Mouse (Mus musculus) erythroid progenitor cell, adult 5-6 weeks (primary cell): ENCODE measurements at regions not wholly inside any gene's neighbourhood (a gene's known extent, or its start where the extent isn't known, plus 50 kb on each side); places are given as distances from the start of the nearest gene placed in this dataset.
A peak's percentile ranks its signal among the peaks of the same experiment; 100 is the strongest.
"Not testable (repeated sequence)": the region's sequence is repeated elsewhere in the genome, so short reads cannot be mapped to it uniquely, and the experiment has no call there.

Experiments used
- ATAC-seq: replicated peaks from 2 replicates; pipeline ENCODE4 v1.8.0; 2016; ENCODE audit warnings: moderate number of reproducible peaks, mild to moderate bottlenecking, moderate TSS enrichment, inconsistent platforms; ENCODE audit not compliant: poor library complexity, low FRiP score, severe bottlenecking

DNA sequence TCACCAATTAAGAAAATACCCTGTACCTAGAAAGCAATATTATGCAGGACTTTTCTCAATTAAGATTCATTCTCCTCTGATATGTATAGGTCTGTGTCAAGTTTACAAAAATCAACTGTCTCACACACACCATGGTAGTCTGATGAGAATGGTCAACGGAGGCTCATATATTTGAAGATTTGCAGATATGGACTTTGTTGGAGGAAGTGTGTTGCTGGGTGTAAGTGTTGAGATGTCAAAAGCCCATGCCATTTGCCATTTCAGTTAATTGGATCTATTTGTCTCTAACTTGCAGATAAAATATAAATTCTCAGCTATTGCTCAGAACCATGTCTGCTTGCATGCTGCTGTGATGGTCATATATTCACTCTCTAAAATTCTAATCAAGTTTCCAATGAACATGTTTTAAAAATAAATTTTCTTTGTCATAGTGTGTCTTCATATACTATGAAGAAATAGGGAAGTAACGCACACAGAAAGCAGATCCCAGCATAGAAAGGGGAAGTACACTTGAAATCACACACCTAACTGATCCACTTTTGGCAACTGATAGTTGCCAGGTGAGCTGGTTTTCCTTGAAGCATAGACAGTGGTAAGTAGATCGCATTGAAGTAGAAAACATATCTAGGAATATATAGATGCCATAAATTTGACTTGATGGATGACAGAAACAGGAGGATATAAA lies 326.4 kb downstream of the Gm11232 start:
- ATAC-seq: no peak

DNA sequence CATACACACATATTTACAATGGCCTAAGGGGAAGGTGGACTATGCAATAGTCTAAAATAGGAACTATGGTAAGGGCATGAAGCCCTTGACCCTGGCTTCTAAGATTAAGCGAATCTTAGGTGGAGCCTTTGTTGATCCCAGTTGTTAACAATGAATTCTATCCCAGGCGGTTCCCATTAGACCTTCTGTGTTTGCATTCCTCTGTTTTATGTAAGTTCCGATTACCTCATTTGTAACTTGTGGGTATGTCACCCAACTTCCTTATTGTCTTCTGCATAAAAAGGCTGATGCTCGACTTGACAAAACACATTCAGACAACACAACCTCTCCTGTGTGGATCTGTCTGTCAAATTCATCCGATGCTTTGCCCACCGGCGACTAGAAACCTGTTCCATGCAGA lies 335.6 kb downstream of the Gm11232 start:
- ATAC-seq: not testable (repeated sequence)

DNA sequence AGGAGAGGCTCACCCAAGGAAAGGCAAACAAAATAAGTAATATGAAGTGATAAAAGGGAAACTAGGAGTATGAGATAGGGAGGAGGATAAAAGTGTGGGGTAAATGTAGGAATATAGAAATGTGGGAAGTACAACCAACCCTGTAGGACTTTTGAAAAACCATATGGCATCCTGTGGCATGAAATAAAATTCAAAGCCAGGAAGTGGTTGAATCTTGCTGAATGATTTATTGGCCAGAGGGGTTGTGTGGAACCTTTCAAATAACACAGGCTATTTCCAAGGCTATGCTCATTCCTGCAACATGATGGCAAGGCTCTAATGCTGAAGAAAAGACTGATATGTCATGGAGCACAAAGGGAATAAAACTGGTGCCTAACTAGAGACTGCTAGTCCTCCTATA lies 347.9 kb downstream of the Gm11232 start:
- ATAC-seq: no peak

DNA sequence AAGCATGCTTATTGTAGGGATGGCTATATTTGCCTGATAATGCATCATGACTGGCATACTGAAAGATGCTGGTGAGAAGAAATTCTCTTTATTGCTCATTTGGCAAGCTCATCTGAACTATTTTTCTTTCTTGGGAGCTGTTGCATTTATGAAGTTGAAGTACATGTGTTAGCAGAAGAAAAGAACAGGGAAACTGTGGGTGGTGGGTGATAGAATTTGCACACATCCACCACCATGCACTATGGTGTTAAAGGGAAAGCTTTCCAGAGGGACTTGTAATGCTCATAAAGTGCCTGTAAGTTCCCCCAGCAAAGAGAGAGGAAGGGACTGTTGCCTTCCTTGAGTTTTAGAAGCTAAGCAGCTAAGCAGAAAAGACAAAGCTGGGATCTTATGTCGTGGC lies 367.3 kb downstream of the Gm11232 start:
- ATAC-seq: no peak

DNA sequence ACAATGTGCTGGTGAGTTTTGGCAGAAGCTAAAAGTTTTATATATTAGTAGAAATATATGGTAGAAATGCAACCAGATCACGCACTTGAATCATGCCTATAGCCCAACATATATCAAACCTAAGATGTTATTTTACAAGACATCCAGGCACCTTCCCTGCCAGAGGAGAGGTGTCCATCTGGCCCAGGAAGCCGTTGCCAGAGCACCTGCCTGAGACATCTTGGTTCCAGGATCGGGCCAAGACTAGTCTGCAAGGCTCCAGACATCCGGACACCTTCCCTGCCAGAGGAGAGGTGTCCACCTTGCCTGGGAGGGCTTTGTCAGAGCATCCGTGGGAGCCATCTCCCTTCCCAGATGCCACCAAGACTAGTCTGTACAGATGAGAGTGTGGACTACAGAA lies 388.5 kb downstream of the Gm11232 start:
- ATAC-seq: no peak

DNA sequence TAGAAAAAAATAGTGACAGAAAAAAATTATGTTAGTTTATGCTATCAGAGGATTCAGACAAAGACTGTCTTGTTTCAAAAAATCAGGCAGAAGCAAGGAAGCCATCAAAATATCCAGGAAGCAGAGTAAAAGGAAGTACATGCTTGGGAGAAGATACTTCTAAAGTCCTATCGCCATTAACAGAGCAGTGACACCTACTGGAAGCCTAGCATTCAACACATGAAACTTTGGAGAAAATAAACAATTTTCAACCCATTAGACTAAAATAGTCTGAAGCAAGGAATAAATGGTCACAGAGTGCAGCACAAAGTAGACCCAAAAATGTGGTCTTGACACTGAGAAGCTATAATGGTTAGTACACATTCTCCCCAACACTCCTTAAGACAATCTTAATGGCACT lies 394.0 kb downstream of the Gm11232 start:
- no peak for ATAC-seq

DNA sequence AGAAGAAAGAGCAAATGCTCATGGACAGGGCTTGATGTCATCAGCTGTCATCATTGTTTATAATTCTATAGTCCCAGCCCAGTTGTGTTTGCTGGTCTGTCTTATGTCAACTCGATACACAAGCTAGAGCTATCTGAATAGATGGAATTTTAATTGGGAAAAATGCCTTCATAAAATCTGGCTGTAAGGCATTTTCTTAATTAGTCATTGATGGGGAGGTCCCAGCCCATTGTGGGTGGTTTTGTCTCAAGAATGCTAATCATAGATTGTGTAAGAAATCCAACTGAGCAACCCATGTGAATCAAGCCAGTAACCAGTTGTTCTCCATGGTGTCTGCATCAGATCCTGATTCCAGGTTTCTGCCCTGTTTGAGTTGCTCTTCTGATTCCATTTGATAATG lies 400.1 kb downstream of the Gm11232 start:
- no peak for ATAC-seq

DNA sequence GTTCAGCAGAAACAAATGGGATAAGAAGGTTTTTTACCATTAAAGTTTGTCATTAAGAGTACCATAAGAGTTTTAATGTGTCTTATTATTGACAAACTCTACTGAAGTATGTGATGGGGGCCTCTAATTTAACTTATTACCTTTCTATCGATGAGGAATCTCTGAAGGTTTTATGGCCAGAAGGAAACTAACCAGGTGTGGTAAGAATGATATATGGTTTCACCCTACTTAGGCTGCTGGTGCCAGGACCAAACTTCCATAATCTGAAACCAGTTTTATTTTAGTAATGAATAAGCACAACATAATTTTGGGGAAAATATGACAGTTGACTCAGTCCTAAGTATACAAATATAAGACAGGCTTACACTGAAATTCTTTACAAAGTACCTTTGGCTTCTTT lies 401.1 kb downstream of the Gm11232 start:
- no peak for ATAC-seq

DNA sequence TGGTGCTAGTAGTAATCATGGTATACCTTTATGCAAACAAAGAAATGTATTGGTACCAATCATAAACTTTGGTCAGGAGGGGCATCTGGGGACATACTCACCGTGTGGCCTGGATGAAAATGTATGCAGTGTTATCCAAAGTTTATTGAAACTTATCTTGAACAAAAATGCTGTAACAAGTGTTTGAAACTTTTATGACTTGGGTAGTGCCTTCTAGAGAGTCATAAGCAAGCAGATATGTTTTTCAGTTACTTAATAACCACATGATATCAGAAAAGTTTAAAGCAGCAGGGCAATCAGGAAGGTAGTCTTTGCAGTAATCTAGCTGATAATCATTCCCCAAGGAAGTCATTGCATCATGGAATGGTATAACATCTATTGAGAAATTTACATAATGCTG lies 401.5 kb downstream of the Gm11232 start:
- ATAC-seq: no peak

DNA sequence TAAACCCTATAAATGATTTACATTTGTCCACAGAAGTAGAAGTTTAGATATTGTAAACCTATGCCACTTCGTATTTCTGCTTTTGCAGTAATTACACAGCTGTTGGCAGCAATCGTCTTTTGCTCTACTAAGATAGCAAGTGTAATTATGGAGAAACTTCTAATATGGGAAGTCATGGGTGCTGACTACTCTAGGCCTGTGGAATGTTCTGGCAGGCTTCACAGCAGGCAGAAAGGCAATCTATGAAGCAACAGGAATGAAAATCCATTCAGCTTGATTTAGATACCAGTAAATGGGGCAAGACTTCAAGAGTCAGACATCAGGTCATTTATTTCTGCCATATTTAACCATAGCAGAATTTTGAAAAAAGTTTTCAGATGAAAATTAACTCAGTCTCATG lies 405.9 kb downstream of the Gm11232 start:
- no peak for ATAC-seq

DNA sequence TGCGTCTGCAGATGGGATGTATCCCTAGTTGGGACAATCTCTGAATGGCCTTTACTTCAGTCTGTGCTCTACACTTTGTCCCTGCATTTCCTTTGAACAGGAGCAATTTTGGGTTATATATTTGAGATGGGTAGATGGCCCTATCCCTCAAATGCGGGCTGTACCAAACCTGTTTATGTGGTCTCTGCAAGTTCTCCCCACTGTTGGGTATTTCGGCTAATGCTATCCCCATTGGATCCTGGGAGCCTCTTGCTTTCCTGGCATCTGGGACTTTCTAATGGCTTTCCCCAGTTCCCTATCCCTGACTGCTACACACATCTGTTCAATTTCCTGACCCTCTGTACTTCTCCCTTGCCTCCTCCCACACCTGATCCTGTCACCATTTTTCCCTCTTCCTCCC lies 414.7 kb downstream of the Gm11232 start:
- no peak for ATAC-seq

DNA sequence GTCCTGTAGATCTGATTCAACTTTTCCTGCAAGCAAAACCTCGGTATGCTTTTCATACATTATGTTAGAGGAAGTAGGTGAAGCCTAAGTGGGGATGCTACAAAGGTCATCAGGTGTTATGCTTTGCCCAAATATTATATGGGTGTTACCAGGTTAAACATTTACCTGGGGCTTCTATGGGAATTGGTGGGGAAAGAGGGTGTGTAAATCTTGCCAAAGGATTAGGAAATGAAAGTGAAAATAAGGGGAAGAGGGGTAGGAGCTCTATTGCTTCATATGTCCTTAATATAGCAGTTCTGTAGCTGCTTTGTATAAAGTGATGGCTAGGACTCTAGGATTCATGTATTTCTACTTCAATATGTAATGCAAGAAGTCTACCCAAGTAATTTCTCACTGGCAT lies 419.2 kb downstream of the Gm11232 start:
- no peak for ATAC-seq

DNA sequence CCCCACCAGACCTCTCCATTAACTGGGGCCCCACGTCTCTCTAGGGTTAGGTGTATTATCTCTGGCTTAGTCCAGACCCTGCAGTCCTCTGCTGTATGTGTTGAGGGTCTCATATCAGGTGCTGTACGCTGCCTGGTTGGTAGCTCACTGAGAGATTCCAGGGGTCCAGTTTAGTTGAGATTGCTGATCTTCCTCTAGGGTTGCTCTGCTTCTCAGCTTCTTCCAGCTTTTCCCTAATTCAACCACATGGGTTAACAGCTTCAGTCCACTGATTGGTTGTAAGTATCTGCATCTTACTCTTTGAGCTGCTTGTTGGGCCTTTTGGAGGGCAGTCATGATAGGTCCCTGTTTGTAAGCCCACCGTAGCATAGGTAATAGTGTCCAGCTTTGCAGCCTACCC lies 425.1 kb downstream of the Gm11232 start:
- ATAC-seq: no peak

DNA sequence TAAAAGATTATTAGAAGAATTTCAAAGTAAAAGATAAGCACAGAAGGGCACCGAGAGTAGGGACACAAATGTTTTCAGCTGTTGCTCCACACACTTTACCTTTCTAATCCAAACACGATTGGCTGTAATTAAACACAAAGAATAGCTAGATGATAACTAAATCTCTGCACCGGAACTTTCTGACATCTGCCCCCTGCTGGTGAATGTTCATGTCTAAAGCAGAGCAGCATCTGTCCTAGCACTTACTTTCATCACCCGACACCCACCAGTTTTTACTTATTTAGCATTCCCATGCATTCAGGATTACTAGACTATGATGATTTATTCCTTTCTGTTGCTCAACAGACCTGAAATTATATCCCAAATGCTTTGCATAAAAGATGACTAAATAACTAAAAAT lies 425.7 kb downstream of the Gm11232 start:
- no peak for ATAC-seq

DNA sequence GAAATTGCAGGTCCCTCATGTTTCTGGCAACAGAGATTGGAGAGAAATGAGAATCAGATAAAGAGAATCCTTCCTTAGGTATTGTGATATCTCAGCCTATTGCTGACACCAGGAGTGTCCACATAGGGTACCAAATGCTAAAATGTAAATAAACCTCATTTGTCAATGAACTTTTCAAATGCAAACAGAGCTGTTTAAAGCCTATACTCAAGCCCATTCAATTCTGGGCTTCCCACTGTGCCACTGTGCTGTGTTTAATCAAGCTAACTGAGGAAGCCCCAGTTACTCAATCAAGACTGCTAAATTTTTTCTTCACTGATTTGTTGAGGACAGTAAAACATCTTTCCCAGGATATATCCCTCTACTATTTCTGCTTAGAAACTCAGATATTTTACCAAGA lies 441.2 kb downstream of the Gm11232 start:
- no peak for ATAC-seq

DNA sequence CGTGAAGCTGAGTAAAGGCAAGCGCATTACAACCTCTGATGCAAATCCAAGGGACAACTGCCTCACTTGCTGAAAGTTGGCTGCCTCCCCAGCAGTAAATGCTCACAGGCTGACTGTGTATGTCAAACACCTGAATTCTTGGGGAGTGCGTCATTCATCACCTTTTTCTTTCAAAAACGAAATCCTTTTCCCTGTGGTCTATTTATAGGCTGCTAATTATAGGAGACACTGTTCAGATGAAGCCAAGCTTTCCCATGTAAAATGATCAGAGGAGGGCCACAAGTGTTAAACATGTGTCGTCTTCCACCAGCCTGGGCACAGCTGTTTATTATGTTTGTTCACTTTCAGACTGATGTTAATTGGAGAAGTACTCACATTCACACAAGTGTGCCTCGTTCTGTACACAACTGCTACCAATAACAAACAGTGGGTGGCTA lies 450.6 kb downstream of the Gm11232 start:
- ATAC-seq: no peak

DNA sequence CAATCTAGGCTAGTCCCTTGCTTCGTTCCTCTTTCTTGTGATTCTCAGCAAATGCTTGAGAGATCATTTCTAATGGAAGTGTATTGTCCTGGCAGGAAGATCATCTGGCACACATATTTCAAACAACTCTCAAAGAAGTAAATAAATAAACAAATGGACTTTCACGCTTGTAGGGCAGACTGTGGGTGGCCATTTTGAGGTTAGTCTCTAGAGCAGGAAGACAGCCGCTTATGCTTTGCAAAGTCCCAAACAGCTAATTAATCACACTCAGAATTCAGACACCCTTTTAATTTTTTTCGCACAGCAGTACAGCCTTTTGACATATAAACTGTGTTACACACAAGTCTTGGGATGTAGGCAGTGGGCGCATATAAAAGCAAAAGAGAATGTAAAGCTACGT lies 451.1 kb downstream of the Gm11232 start:
- no peak for ATAC-seq

DNA sequence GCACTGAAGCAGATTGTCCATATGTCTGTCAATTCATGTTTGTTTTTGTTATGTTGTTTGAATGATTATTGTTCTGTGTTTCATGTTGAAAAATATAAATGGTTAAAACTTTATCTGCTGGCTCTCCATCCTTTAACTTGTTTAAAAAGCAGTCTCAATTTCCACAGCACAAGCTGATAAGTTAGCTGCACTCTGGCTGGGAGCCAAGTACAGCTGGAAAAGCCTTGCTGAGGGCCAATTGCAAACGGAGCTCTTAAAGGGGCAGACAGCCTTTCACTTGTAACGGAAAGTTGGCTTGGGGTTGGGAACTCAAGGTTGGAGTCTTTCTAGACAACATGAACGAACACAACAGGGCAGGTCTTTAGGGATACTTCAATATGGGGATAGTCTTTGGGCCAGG lies 462.0 kb downstream of the Gm11232 start:
- ATAC-seq: not testable (repeated sequence)

DNA sequence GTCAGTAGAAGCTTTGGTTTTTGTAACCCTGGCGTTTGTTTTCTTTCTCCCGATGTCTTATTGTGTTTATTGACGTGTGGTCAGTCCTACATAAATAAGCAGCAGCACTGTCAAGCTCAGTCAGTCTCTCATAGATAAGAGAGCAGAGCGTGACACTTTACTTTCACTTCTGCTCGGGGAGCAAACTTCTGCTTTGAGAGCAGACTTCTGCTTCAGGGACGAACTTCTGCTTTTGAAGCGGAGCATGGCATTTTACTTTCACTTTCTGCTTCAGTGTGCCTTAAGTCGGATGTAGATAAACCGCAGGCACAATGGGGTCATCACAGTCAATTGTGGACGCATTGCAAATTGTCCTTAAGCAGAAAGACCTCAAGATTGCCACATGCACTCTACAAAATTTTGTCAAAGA lies 466.0 kb downstream of the Gm11232 start:
- ATAC-seq: no peak; the same call in 1 of the 2 replicates

DNA sequence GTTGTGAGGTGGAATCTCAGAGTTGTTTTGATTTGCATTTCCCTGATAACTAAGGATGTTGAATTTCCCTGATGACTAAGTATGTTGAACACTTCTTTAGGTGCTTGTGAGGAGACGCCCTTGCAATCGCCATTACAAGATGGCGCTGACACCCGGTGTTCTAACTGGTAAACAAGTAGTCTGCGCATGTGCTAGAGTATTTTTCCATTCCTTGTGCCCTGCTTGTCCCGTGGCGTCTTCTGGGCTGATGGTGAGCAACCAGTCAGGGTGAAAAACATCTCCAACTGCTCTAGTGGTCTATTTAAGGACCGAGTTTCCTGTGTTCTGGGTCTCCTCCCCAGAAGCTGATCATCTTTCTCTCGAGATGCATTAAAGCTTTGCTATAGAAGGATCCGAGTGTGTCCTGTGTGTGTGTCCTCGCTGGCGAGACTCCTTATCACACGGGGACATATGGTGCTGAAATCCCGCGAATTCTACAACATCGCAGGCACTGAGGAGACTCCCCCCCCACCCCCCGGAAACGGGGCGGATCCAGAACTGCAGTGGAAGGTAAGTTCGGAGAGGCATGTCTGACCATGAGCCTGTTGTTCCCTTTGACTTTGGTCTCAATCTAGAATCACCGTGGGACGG lies 466.5 kb downstream of the Gm11232 start:
- peak; percentile 75 for ATAC-seq

DNA sequence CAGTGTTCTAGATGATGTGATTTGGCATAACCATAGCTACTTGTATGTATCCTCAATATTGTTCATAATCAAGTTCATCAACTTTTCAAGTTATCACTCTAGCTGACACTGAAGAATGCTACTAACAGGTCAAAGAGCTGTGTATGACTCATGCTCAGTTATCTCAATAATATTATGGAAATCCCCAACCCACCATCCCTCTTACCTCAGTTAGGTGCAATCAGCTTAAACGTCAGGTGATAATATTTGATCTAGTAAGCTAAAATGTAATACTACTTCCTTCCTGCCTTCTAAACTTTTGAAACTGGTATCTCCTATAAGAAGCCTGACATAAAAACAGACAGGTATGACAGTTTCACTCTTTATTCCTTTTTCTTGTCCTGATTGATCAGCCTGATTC lies 474.6 kb downstream of the Gm11232 start:
- ATAC-seq: no peak

DNA sequence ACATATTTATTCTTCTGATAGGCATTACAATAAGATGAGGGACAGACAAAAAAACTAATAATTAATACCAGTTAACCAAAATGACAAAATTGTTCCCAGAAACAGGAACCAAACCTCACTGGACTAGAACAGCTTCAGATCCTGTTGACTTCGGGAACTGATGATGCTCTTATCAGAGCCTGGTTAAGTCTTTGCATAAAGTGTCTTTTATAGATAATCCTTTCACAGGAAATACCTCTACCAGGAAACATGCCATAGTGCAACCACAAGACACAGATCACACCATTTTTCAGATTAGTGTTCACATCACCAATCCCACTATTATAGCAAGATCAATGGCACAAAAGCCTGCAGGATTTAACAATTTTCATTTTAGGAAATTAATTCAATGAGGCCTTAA lies 478.1 kb downstream of the Gm11232 start:
- no peak for ATAC-seq
